Mouse (Mus musculus) E14TG2a.4 (cell line): ENCODE data around the gene Gm11549.

Experiments
- H3K27me3 ChIP-seq: 2 replicates; pipeline ENCODE4 v1.6.1; 2014; ENCODE audit warnings: low read length, control low read depth; ENCODE audit not compliant: insufficient read depth
- H3K36me3 ChIP-seq: 2 replicates; pipeline ENCODE4 v1.6.1; 2014; ENCODE audit warnings: low read length, control low read depth; ENCODE audit not compliant: insufficient read depth
- H3K4me1 ChIP-seq: replicated peaks from 2 replicates; pipeline ENCODE4 v1.6.1; 2014; ENCODE audit warnings: low read depth, low read length, control low read depth
- H3K4me3 ChIP-seq: replicated peaks from 2 replicates; pipeline ENCODE4 v1.5.1; 2014; ENCODE audit warnings: mild to moderate bottlenecking, low read length
- H3K9me3 ChIP-seq: 2 replicates; pipeline ENCODE4 v1.6.1; 2014; ENCODE audit warnings: low read length, control low read depth
- CTCF ChIP-seq: conservative IDR thresholded peaks from 2 replicates; pipeline ENCODE4 v1.5.1; 2014; ENCODE audit warnings: low read length
- NANOG ChIP-seq: IDR thresholded peaks from 2 replicates; pipeline ENCODE4 v1.6.1; 2014; ENCODE audit warnings: borderline replicate concordance, low read length, mixed read lengths
- POU5F1 ChIP-seq: IDR thresholded peaks from 2 replicates; pipeline ENCODE4 v1.6.1; 2014; ENCODE audit warnings: low read length, borderline replicate concordance

The Gm11549 gene

GRCm38 (mm10) chr3:36492716-36493391 is 28.8 kb downstream of the Gm11549 start:
- Histone ChIP-seq H3K9me3 (peaks cover 7% of the 10 kb centered on the region), H3K4me1 (no peaks in the 10 kb centered on the region), H3K27me3 (no peaks in the 10 kb centered on the region), H3K4me3 (no peak overlapping the region), H3K36me3 (no peaks in the 10 kb centered on the region)
- no peak for TF ChIP-seq POU5F1
- TF ChIP-seq CTCF: no peak
- no peak for TF ChIP-seq NANOG

GRCm38 (mm10) chr3:36491535-36491934 is 30.1 kb downstream of the Gm11549 start:
- no peak overlapping the region for H3K4me3 ChIP-seq
- TF ChIP-seq CTCF (no peak), NANOG (no peak), POU5F1 (no peak)
- no peaks in the 10 kb centered on the region for H3K9me3 ChIP-seq

GRCm38 (mm10) chr3:36489590-36489910 is 32.1 kb downstream of the Gm11549 start:
- H3K36me3 ChIP-seq: no peaks in the 10 kb centered on the region
- no peaks in the 10 kb centered on the region for H3K27me3 ChIP-seq
- H3K4me3 ChIP-seq: no peak overlapping the region
- no peak for TF ChIP-seq CTCF
- no peak for TF ChIP-seq POU5F1
- TF ChIP-seq NANOG: no peak
- H3K9me3 ChIP-seq: no peaks in the 10 kb centered on the region
- no peaks in the 10 kb centered on the region for H3K4me1 ChIP-seq

More at GRCm38 (mm10) chr3:36491535-36491934, 30.1 kb downstream of the Gm11549 start:
- no peaks in the 10 kb centered on the region for H3K36me3 ChIP-seq
- H3K4me1 ChIP-seq: no peaks in the 10 kb centered on the region
- H3K27me3 ChIP-seq: no peaks in the 10 kb centered on the region

GRCm38 (mm10) chr3:36488899-36489589 is 32.6 kb downstream of the Gm11549 start:
- TF ChIP-seq NANOG (no peak), CTCF (no peak), POU5F1 (no peak)
- H3K36me3 ChIP-seq: no peaks in the 10 kb centered on the region
- H3K27me3 ChIP-seq: no peaks in the 10 kb centered on the region
- no peaks in the 10 kb centered on the region for H3K9me3 ChIP-seq
- H3K4me3 ChIP-seq: no peak overlapping the region
- H3K4me1 ChIP-seq: no peaks in the 10 kb centered on the region

GRCm38 (mm10) chr3:36488367-36488766 is 33.2 kb downstream of the Gm11549 start:
- TF ChIP-seq POU5F1 (no peak), NANOG (no peak), CTCF (no peak)
- Histone ChIP-seq H3K4me1 (no peaks in the 10 kb centered on the region), H3K9me3 (no peaks in the 10 kb centered on the region), H3K36me3 (no peaks in the 10 kb centered on the region), H3K4me3 (no peak overlapping the region), H3K27me3 (no peaks in the 10 kb centered on the region)

- TF ChIP-seq CTCF (no peak), NANOG (no peak), POU5F1 (no peak)
- no peaks in the 10 kb centered on the region for H3K36me3 ChIP-seq
- no peaks in the 10 kb centered on the region for H3K9me3 ChIP-seq
- H3K4me3 ChIP-seq: no peak overlapping the region
- H3K4me1 ChIP-seq: peaks cover 1% of the 10 kb centered on the region; the same call in 1 of the 2 replicates
- H3K27me3 ChIP-seq: no peaks in the 10 kb centered on the region
Measured at GRCm38 (mm10) chr3:36486881-36487280, 34.7 kb downstream of the Gm11549 start.

- no peaks in the 10 kb centered on the region for H3K27me3 ChIP-seq
- peaks cover 5% of the 10 kb centered on the region; the same call in 1 of the 2 replicates for H3K4me1 ChIP-seq
- no peaks in the 10 kb centered on the region for H3K36me3 ChIP-seq
- H3K9me3 ChIP-seq: no peaks in the 10 kb centered on the region
- no peak overlapping the region for H3K4me3 ChIP-seq
- TF ChIP-seq POU5F1: no peak
- TF ChIP-seq CTCF: no peak
- no peak for TF ChIP-seq NANOG
Measured at GRCm38 (mm10) chr3:36486176-36486575, 35.4 kb downstream of the Gm11549 start.

- no peak for TF ChIP-seq POU5F1
- TF ChIP-seq CTCF: no peak
- no peak for TF ChIP-seq NANOG
- H3K9me3 ChIP-seq: no peaks in the 10 kb centered on the region
Measured at GRCm38 (mm10) chr3:36484292-36484691, 37.3 kb downstream of the Gm11549 start.

GRCm38 (mm10) chr3:36482940-36483339 is 38.7 kb downstream of the Gm11549 start:
- no peak overlapping the region for H3K4me3 ChIP-seq
- H3K4me1 ChIP-seq: peaks cover 15% of the 10 kb centered on the region
- no peak for TF ChIP-seq CTCF
- no peak for TF ChIP-seq POU5F1
- no peak for TF ChIP-seq NANOG
- no peaks in the 10 kb centered on the region for H3K9me3 ChIP-seq
- peaks cover 7% of the 10 kb centered on the region for H3K27me3 ChIP-seq
- H3K36me3 ChIP-seq: no peaks in the 10 kb centered on the region

More at GRCm38 (mm10) chr3:36484292-36484691, 37.3 kb downstream of the Gm11549 start:
- no peaks in the 10 kb centered on the region for H3K36me3 ChIP-seq
- no peaks in the 10 kb centered on the region for H3K27me3 ChIP-seq
- no peak overlapping the region for H3K4me3 ChIP-seq
- H3K4me1 ChIP-seq: peaks cover 6% of the 10 kb centered on the region
